Mouse (Mus musculus): ENCODE measurements at regions not wholly inside any gene's neighbourhood (a gene's known extent, or its start where the extent isn't known, plus 50 kb on each side); places are given as distances from the start of the nearest gene placed in this dataset.

GRCm38 (mm10) chr2:45702511-45702910 lies 585.3 kb upstream of the Zeb2 start:
- Histone ChIP-seq H3K4me1 (replicated peaks) (0 out of 2 replicates have a peak, but pooled peaks cover 5% of the 10 kb centered on the region), H3K27me3 (ENCODE audit: insufficient read depth, poor library complexity, severe bottlenecking) (no peaks in the 10 kb centered on the region), H3K9me3 (no peaks in the 10 kb centered on the region), H3K36me3 (no peaks in the 10 kb centered on the region), H3K4me3 (no peak overlapping the region), H3K27ac (no peak overlapping the region)
- DNase-seq (ENCODE audit: low spot score) = peak; percentile 7

DNA sequence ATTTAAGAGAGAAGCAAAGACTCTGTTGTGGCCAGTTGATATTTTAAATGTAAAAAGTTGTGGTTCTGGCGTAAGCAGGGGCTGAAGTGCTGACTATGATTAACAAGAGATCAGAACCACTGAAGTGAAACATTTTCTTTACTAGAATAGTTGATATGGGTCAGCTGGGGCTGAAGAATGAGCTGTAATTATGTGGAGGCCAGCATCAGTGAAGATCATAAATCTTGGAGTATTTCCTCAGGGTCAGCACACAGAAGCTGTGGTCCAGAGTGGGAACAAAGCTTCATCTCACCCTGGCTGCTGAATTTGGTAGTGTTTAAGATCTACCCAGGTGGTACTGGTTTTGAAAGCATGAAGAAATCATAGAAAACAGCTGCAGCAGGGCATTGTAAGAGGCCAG lies 583.4 kb upstream of the Zeb2 start:
- H3K4me1 ChIP-seq (replicated peaks) = 0 out of 2 replicates have a peak, but pooled peaks cover 5% of the 10 kb centered on the region
- 87% methylated on average over 1 of the region's 1 CpGs for WGBS
- H3K9me3 ChIP-seq = no peaks in the 10 kb centered on the region
- H3K27me3 ChIP-seq (ENCODE audit: insufficient read depth, poor library complexity, severe bottlenecking) = no peaks in the 10 kb centered on the region
- H3K36me3 ChIP-seq = no peaks in the 10 kb centered on the region
- no peak overlapping the region for H3K27ac ChIP-seq
- DNase-seq (ENCODE audit: low spot score) = no peak
- no peak overlapping the region for H3K4me3 ChIP-seq

GRCm38 (mm10) chr2:45693291-45694020 lies 576.3 kb upstream of the Zeb2 start:
- Histone ChIP-seq H3K4me3 (no peak overlapping the region), H3K36me3 (no peaks in the 10 kb centered on the region), H3K27ac (peak overlapping the region; percentile 54), H3K9me3 (no peaks in the 10 kb centered on the region), H3K4me1 (replicated peaks) (peaks cover 7% of the 10 kb centered on the region), H3K27me3 (ENCODE audit: insufficient read depth, poor library complexity, severe bottlenecking) (no peaks in the 10 kb centered on the region)
- 44% methylated on average over 8 of the region's 8 CpGs for WGBS
- no peak for DNase-seq (ENCODE audit: low spot score)

DNA sequence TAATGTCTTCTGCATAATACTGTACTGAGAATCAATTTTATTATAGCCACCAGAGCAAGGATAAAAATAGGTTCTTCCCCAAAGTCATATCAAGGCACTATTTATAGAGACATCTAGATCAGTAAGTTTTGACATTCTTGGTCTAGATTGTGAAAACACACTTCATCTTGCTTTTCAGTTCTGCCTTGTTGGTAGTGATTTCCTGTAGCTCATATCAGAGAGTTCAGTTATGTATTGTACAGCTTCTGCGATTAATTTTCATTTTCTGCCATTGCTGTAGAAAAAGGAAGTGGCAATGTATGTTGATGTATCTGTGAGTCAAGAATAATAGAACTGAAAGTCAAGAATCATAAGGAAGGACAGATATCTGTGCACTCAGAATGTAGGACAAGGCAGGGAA lies 575.6 kb upstream of the Zeb2 start:
- H3K9me3 ChIP-seq = no peaks in the 10 kb centered on the region

GRCm38 (mm10) chr2:45688996-45689395 lies 571.8 kb upstream of the Zeb2 start:
- Histone ChIP-seq H3K27me3 (ENCODE audit: insufficient read depth, poor library complexity, severe bottlenecking) (no peaks in the 10 kb centered on the region), H3K4me1 (replicated peaks) (peaks cover 7% of the 10 kb centered on the region), H3K4me3 (no peak overlapping the region), H3K27ac (no peak overlapping the region), H3K9me3 (no peaks in the 10 kb centered on the region), H3K36me3 (no peaks in the 10 kb centered on the region)
- no peak for DNase-seq (ENCODE audit: low spot score)
- WGBS = 86% methylated on average over 1 of the region's 1 CpGs

More for the DNA sequence above, 575.6 kb upstream of the Zeb2 start:
- WGBS = 92% methylated on average over 1 of the region's 1 CpGs
- H3K27me3 ChIP-seq (ENCODE audit: insufficient read depth, poor library complexity, severe bottlenecking) = no peaks in the 10 kb centered on the region
- peaks cover 7% of the 10 kb centered on the region for H3K4me1 ChIP-seq (replicated peaks)
- DNase-seq (ENCODE audit: low spot score) = no peak
- no peak overlapping the region; the same call in 1 of the 2 replicates for H3K27ac ChIP-seq
- H3K4me3 ChIP-seq = no peak overlapping the region
- no peaks in the 10 kb centered on the region for H3K36me3 ChIP-seq

DNA sequence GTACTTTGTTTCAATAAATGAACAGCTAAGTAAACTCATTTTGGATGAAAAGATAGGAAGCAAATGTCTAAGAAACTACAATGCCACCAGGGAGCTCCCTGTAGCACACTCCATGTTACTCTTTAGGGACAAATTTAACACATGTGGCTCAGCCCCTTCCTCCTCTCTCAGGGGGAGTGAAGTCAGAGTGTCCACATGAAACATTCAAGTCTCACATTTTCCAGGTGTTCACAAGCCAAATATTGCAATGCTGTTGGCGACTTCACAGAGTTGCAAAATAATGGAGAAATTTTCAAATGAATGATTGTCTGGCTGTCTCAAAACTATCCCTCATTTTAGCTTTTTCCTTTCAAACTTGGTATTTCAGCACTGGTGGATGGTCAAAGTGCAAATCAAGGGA lies 564.1 kb upstream of the Zeb2 start:
- 82% methylated on average over 1 of the region's 1 CpGs for WGBS
- no peak overlapping the region for H3K27ac ChIP-seq
- no peak for DNase-seq (ENCODE audit: low spot score)
- H3K36me3 ChIP-seq = no peaks in the 10 kb centered on the region
- no peak overlapping the region for H3K4me3 ChIP-seq
- H3K9me3 ChIP-seq = no peaks in the 10 kb centered on the region
- no peaks in the 10 kb centered on the region for H3K4me1 ChIP-seq (replicated peaks)
- no peaks in the 10 kb centered on the region for H3K27me3 ChIP-seq (ENCODE audit: insufficient read depth, poor library complexity, severe bottlenecking)

DNA sequence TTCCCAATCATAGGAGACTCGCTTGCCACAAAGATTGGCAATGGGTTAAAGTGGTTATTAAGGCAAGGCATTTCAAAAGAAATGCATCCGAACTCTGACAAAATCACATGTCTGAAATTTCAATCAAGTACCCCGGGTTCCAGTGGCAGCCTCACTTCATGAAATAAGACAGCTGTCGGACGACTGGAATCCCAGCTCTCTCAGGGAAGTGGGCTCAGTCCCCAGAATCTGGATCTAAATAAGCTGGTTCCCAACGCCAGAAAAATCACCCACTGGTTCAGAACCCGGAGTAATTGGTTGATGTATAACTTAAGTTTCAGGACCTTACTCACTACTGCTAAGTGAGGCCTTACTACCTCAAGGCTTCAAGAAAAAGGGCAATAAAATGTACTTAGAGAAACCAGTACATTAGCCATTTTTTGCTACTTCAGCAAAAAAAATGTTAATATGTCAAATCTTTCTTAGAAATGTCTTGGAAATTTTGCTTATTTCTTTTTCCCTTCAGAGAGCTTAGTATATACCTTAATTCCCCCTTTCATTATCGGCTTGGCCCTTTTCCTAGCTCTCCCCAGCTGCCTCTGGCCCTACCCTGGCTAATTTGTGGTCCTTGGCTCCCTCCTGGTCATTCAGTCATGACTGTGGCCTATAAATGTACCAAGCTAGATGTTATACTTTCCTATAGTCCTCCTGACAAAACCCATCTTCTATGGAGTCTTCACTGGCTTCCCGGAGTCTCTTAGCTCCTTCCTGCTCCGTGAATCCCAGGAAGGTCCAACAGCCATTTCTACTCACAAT lies 562.1 kb upstream of the Zeb2 start:
- Histone ChIP-seq H3K36me3 (no peaks in the 10 kb centered on the region), H3K4me3 (no peak overlapping the region), H3K4me1 (replicated peaks) (no peaks in the 10 kb centered on the region), H3K27me3 (ENCODE audit: insufficient read depth, poor library complexity, severe bottlenecking) (no peaks in the 10 kb centered on the region), H3K27ac (no peak overlapping the region), H3K9me3 (no peaks in the 10 kb centered on the region)
- DNase-seq (ENCODE audit: low spot score) = no peak
- 84% methylated on average over 10 of the region's 10 CpGs for WGBS

- DNase-seq (ENCODE audit: low spot score) = peak; percentile 14
- Histone ChIP-seq H3K36me3 (no peaks in the 10 kb centered on the region), H3K4me3 (no peak overlapping the region), H3K27me3 (ENCODE audit: insufficient read depth, poor library complexity, severe bottlenecking) (no peaks in the 10 kb centered on the region), H3K27ac (no peak overlapping the region), H3K4me1 (replicated peaks) (no peaks in the 10 kb centered on the region), H3K9me3 (no peaks in the 10 kb centered on the region)
- 68% methylated on average over 9 of the region's 9 CpGs for WGBS
Observed at GRCm38 (mm10) chr2:45678685-45679084, 561.5 kb upstream of the Zeb2 start.

DNA sequence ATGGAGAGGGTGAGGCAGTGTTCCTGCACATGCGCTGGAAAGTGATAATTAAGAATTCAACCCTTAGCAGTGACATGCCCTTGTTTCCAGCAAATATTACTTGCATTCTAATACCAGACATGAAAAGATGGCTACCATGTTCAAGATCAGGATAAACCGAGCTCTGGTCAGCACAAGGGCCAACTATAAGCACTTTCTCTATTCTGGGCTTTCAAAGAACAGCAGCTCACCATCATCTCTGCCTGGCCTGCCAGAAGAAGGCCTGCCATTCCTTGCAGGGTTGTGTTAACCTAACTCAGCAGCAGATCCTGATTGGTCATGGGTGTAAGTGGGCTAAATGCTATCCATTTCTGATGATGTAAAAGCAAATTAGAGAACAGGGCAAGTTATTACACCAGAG lies 558.6 kb upstream of the Zeb2 start:
- no peaks in the 10 kb centered on the region for H3K36me3 ChIP-seq
- no peak for DNase-seq (ENCODE audit: low spot score)
- WGBS = 79% methylated on average over 2 of the region's 2 CpGs

GRCm38 (mm10) chr2:45656011-45656410 lies 538.8 kb upstream of the Zeb2 start:
- Histone ChIP-seq H3K27ac (no peak overlapping the region), H3K36me3 (no peaks in the 10 kb centered on the region)

More for the DNA sequence above, 558.6 kb upstream of the Zeb2 start:
- Histone ChIP-seq H3K9me3 (no peaks in the 10 kb centered on the region), H3K4me1 (replicated peaks) (no peaks in the 10 kb centered on the region), H3K4me3 (no peak overlapping the region), H3K27ac (no peak overlapping the region), H3K27me3 (ENCODE audit: insufficient read depth, poor library complexity, severe bottlenecking) (no peaks in the 10 kb centered on the region)

DNA sequence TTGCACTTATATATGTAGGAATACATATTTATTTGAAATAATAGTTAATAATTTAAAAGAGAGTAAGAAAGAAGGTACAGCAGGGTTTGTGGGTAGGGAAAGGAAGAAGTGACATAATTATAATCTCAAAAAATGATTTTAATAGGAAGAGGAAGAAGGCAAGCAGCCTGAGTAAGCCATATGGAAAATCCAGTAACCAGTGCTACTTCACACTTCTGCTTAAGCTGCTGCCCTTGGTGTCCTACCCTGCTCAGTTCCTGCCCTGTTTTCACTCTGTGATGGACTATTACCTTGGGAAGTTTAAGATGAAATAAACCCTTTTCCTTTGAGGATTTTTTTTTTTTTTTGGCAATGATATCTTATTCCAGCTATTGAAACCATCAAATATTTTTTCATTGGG lies 537.5 kb upstream of the Zeb2 start:
- no peak overlapping the region for H3K27ac ChIP-seq
- H3K4me1 ChIP-seq (replicated peaks) = no peaks in the 10 kb centered on the region
- no peaks in the 10 kb centered on the region for H3K9me3 ChIP-seq
- H3K4me3 ChIP-seq = no peak overlapping the region
- no peak for DNase-seq (ENCODE audit: low spot score)
- no peaks in the 10 kb centered on the region for H3K36me3 ChIP-seq
- no peaks in the 10 kb centered on the region for H3K27me3 ChIP-seq (ENCODE audit: insufficient read depth, poor library complexity, severe bottlenecking)

More at GRCm38 (mm10) chr2:45656011-45656410, 538.8 kb upstream of the Zeb2 start:
- DNase-seq (ENCODE audit: low spot score) = no peak
- H3K4me3 ChIP-seq = no peak overlapping the region
- H3K27me3 ChIP-seq (ENCODE audit: insufficient read depth, poor library complexity, severe bottlenecking) = no peaks in the 10 kb centered on the region
- no peaks in the 10 kb centered on the region for H3K4me1 ChIP-seq (replicated peaks)
- H3K9me3 ChIP-seq = no peaks in the 10 kb centered on the region
- 71% methylated on average over 1 of the region's 1 CpGs for WGBS

DNA sequence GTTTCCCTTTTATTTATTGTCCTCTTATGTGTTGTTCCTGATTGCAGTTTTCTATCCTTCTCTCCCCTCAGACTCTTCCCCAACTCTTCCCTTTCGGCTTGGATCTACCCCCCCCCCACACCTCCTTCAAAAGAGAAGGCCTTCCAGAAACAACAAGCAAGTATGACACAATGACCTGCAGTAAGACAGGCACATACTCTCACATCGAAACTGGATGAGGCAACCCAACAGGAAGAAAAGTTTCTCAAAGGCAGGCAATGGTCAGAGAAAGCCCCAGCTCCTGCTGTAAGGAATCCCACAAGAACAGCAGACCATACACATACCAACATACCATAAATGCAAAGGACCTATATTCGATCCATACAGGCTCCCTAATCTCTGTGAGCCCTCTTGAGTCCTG lies 535.8 kb upstream of the Zeb2 start:
- WGBS = 78% methylated on average over 3 of the region's 3 CpGs
- Histone ChIP-seq H3K27me3 (ENCODE audit: insufficient read depth, poor library complexity, severe bottlenecking) (no peaks in the 10 kb centered on the region), H3K4me3 (no peak overlapping the region), H3K36me3 (no peaks in the 10 kb centered on the region), H3K27ac (no peak overlapping the region), H3K9me3 (no peaks in the 10 kb centered on the region), H3K4me1 (replicated peaks) (no peaks in the 10 kb centered on the region)
- DNase-seq (ENCODE audit: low spot score) = no peak

- no peak overlapping the region for H3K27ac ChIP-seq
- H3K27me3 ChIP-seq (ENCODE audit: insufficient read depth, poor library complexity, severe bottlenecking) = no peaks in the 10 kb centered on the region
- no peak for DNase-seq (ENCODE audit: low spot score)
- H3K9me3 ChIP-seq = no peaks in the 10 kb centered on the region
- no peaks in the 10 kb centered on the region for H3K36me3 ChIP-seq
- 74% methylated on average over 5 of the region's 5 CpGs for WGBS
- no peak overlapping the region for H3K4me3 ChIP-seq
- no peaks in the 10 kb centered on the region for H3K4me1 ChIP-seq (replicated peaks)
Observed at GRCm38 (mm10) chr2:45650271-45650985, 533.2 kb upstream of the Zeb2 start.

Data from hindbrain, embryonic 10.5 days (tissue).